11 mouse cellular contexts compared by ENCODE assay signal in the genomic region with DNA sequence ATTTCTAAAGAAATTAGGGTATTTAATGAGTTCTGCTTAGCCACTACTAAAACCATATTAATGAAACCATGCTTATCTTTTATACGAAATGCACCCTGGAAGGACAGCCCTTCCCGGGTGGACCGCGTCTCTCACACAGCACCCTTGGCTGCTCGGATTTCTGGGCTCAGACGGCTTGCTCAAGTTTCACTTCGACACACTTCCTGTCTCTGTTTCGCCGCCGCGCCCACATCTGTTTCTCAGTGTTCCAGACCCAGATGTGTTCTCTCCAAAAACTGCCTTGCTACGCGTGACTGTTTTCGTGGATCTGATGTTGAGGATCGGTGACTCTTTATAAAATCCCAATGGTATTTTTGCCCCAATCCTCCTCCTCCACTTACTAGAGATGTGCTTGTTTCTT.
DNase-seq lines count a peak whose midpoint lies in the region; ATAC-seq lines count a peak whose summit lies in the region.
"Had no signal": no experiment of that assay in that cellular context is flagged by ENCODE, and none has a peak within 500 bp of the region (broad histone marks: within the 10 kb centered on the region; RNA-seq: fewer than 3 reads in every experiment).

No protein-coding gene starts in this region.

- no peak for ATAC-seq in limb, embryonic 11.5 days (ENCODE audit: insufficient number of reproducible peaks, low FRiP score, low TSS enrichment, low read depth)

- H3K9me3 ChIP-seq in limb, embryonic 11.5 days (ENCODE audit: control insufficient read depth, low read length) = no peaks in the 10 kb centered on the region

- no peak overlapping the region for H3K4me3 ChIP-seq in limb, embryonic 11.5 days (ENCODE audit: low read depth, low read length)
- H3K4me3 ChIP-seq: layer of hippocampus, adult 2 months; megakaryocyte, embryonic 14.5 days had no signal

- H3K9ac ChIP-seq in limb, embryonic 11.5 days (ENCODE audit: low read length) = no peak overlapping the region

- H3K27me3 ChIP-seq in limb, embryonic 11.5 days (ENCODE audit: control insufficient read depth, insufficient read depth, low read length) = no peaks in the 10 kb centered on the region
- H3K27me3 ChIP-seq: megakaryocyte, embryonic 14.5 days had no signal

- no peak overlapping the region for H3K4me2 ChIP-seq in limb, embryonic 11.5 days (ENCODE audit: low read depth, severe bottlenecking)

- H3K36me3 ChIP-seq in limb, embryonic 11.5 days (ENCODE audit: control insufficient read depth, insufficient read depth, low read length) = no peaks in the 10 kb centered on the region

- no peak overlapping the region for H3K27ac ChIP-seq in limb, embryonic 11.5 days (replicated peaks; ENCODE audit: low read depth, low read length)
- H3K27ac ChIP-seq: layer of hippocampus, adult 2 months had no signal

- H3K4me1 ChIP-seq in limb, embryonic 11.5 days (ENCODE audit: control insufficient read depth, insufficient read depth, low read length) = no peaks in the 10 kb centered on the region
- H3K4me1 ChIP-seq: megakaryocyte, embryonic 14.5 days had no signal

- peak; percentile 22 to 41 for DNase-seq in kidney, postnatal 4 days
- DNase-seq in kidney, adult 8-10 months = no peak
- peak; percentile 54 for DNase-seq in forelimb bud, embryonic 11.5 days (ENCODE audit: low read depth, low spot score)
- DNase-seq in limb, embryonic 11.5 days (ENCODE audit: low spot score) = peak; percentile 76
- DNase-seq in naive thymus-derived CD4-positive, alpha-beta T cell, adult 2 months (ENCODE audit: low read depth) = peak; percentile 2
- no peak for DNase-seq in left cerebral cortex, adult 11 months (ENCODE audit: low spot score)
- no peak for DNase-seq in testis, postnatal 10 days (ENCODE audit: low spot score)
- no peak for DNase-seq in thymus, postnatal 36 days
- DNase-seq: adrenal gland, adult 2 months had no signal

- 46% methylated on average over 15 of the region's 15 CpGs for WGBS in limb, embryonic 11.5 days

Comparison
In these comparisons a context has a peak if more than half of its experiments do, and no peak if none do; other contexts are left out.
1. DNase-seq: peak in kidney, postnatal 4 days (2 of 2), forelimb bud, embryonic 11.5 days (single experiment), limb, embryonic 11.5 days (single experiment) and naive thymus-derived CD4-positive, alpha-beta T cell, adult 2 months (single experiment); none in kidney, adult 8-10 months (0 of 2), left cerebral cortex, adult 11 months (single experiment), testis, postnatal 10 days (single experiment) and thymus, postnatal 36 days (0 of 2).